ENCODE assay signal across 25 mouse cellular contexts in genomic region chr3:32691841-32692240, GRCm38 (mm10). TPM values are rescaled to one million over a fixed set of nuclear protein-coding genes. Genes with fewer than 3 reads are reported as not detected.
DNase-seq lines count a peak whose midpoint lies in the region; ATAC-seq and TF ChIP-seq lines count a peak whose summit lies in the region.
"Had no signal": no experiment of that assay in that cellular context is flagged by ENCODE, and none has a peak within 500 bp of the region (broad histone marks: within the 10 kb centered on the region; RNA-seq: fewer than 3 reads in every experiment).

No protein-coding gene starts in this region.

- H3K79me2 ChIP-seq in C2C12 (ENCODE audit: control insufficient read depth, insufficient read depth), result no peaks in the 10 kb centered on the region
- no peaks in the 10 kb centered on the region for H3K79me2 ChIP-seq in MEL (ENCODE audit: control insufficient read depth, insufficient read depth, low read length, poor library complexity)

- H3ac ChIP-seq in C2C12 (ENCODE audit: control insufficient read depth, insufficient read length, low read depth), result no peak overlapping the region

- no peak for ATAC-seq in kidney, postnatal 0 days (replicated peaks; ENCODE audit: low FRiP score, low read depth)
- ATAC-seq in kidney, embryonic 15.5 days (replicated peaks; ENCODE audit: low FRiP score), result no peak
- ATAC-seq in forebrain, embryonic 12.5 days (ENCODE audit: low FRiP score), result no peak
- ATAC-seq: CD4-positive, CD25-positive, alpha-beta regulatory T cell, adult 4 months; forebrain, embryonic 13.5 days; forebrain, embryonic 15.5 days had no signal

- no peak overlapping the region for H3K4me3 ChIP-seq in kidney, postnatal 0 days (replicated peaks; ENCODE audit: low read depth, low read length)
- H3K4me3 ChIP-seq in kidney, embryonic 15.5 days (replicated peaks), result no peak overlapping the region
- no peak overlapping the region for H3K4me3 ChIP-seq in C2C12 (ENCODE audit: insufficient read depth, poor library complexity, severe bottlenecking)
- no peak overlapping the region for H3K4me3 ChIP-seq in MEL (ENCODE audit: control insufficient read depth in 1 of 2, insufficient read depth in 1 of 2, low read depth in 2 of 2, low read length in 2 of 2)
- no peak overlapping the region for H3K4me3 ChIP-seq in forebrain, embryonic 12.5 days (replicated peaks)
- H3K4me3 ChIP-seq: embryonic facial prominence, embryonic 13.5 days; embryonic facial prominence, embryonic 15.5 days; erythroblast, embryonic 14.5 days; forebrain, embryonic 10.5 days; forebrain, embryonic 13.5 days; forebrain, embryonic 15.5 days had no signal

- no peak for TF ChIP-seq CTCF in kidney, postnatal 0 days (IDR thresholded peaks at IDR 0.05; ENCODE audit: low read depth)
- TF ChIP-seq CTCF in C2C12 (IDR thresholded peaks at IDR 0.05; ENCODE audit: control insufficient read depth, insufficient read depth, insufficient read length), result no peak
- no peak for TF ChIP-seq CTCF in MEL (IDR thresholded peaks at IDR 0.05 in 2 of 3, conservative IDR thresholded peaks at IDR 0.05 in 1 of 3; ENCODE audit: control insufficient read depth in 1 of 3, insufficient read depth in 1 of 3, low read depth in 2 of 3, low read length in 3 of 3, poor library complexity in 1 of 3, severe bottlenecking in 1 of 3)

- DNase-seq in kidney, postnatal 0 days (ENCODE audit: low spot score), result peak; percentile 5
- DNase-seq in MEL (ENCODE audit: low read depth, low spot score), result no peak
- no peak for DNase-seq in adrenal gland, adult 2 months
- DNase-seq: adrenal gland, adult 8-10 months; adrenal gland, postnatal 14 days; cerebellum, adult 11 months; cerebellum, adult 18-20 months; cerebellum, adult 8-10 months; cerebellum, adult 9-11 months; cerebellum, postnatal 14 days; cerebellum, postnatal 36 days; embryo, embryonic 11 days had no signal

- WGBS in kidney, postnatal 0 days, result 74% methylated on average over 5 of the region's 5 CpGs
- WGBS in kidney, embryonic 15.5 days, result 79% methylated on average over 5 of the region's 5 CpGs
- 82% methylated on average over 5 of the region's 5 CpGs for WGBS in forebrain, embryonic 12.5 days

- H3K9me3 ChIP-seq in kidney, postnatal 0 days (replicated peaks; ENCODE audit: low read length), result no peaks in the 10 kb centered on the region
- no peaks in the 10 kb centered on the region for H3K9me3 ChIP-seq in kidney, embryonic 15.5 days (replicated peaks)
- no peaks in the 10 kb centered on the region for H3K9me3 ChIP-seq in MEL (replicated peaks; ENCODE audit: insufficient read depth, low read length)
- no peaks in the 10 kb centered on the region for H3K9me3 ChIP-seq in forebrain, embryonic 12.5 days
- H3K9me3 ChIP-seq: embryonic facial prominence, embryonic 13.5 days; embryonic facial prominence, embryonic 15.5 days; forebrain, embryonic 10.5 days; forebrain, embryonic 13.5 days; forebrain, embryonic 15.5 days; G1E had no signal

- no peak overlapping the region for H3K27ac ChIP-seq in kidney, postnatal 0 days
- no peak overlapping the region for H3K27ac ChIP-seq in kidney, embryonic 15.5 days
- no peak overlapping the region; the same call in 1 of the 2 replicates for H3K27ac ChIP-seq in MEL (ENCODE audit: control insufficient read depth, low read depth, low read length)
- H3K27ac ChIP-seq in forebrain, embryonic 12.5 days, result no peak overlapping the region
- H3K27ac ChIP-seq: embryonic facial prominence, embryonic 13.5 days; embryonic facial prominence, embryonic 15.5 days; forebrain, embryonic 10.5 days; forebrain, embryonic 13.5 days; forebrain, embryonic 15.5 days had no signal

- no peaks in the 10 kb centered on the region for H3K79me3 ChIP-seq in C2C12 (ENCODE audit: low read depth)

- no peak for TF ChIP-seq RAD21 in MEL (IDR thresholded peaks at IDR 0.05; ENCODE audit: low read depth, low read length)

- H3K36me3 ChIP-seq in kidney, postnatal 0 days (ENCODE audit: insufficient read depth, low read length), result no peaks in the 10 kb centered on the region
- H3K36me3 ChIP-seq in kidney, embryonic 15.5 days, result no peaks in the 10 kb centered on the region
- H3K36me3 ChIP-seq in C2C12 (ENCODE audit: control insufficient read depth, insufficient read depth) (no peaks in the 10 kb centered on the region), MEL (ENCODE audit: control insufficient read depth in 1 of 2, insufficient read depth in 2 of 2, low read length in 2 of 2) (peaks cover 0 to 46% of the 10 kb centered on the region in 2 experiments; a peak in 2 of 4 replicates)
- H3K36me3 ChIP-seq in forebrain, embryonic 12.5 days (replicated peaks), result no peaks in the 10 kb centered on the region
- H3K36me3 ChIP-seq: embryonic facial prominence, embryonic 13.5 days; embryonic facial prominence, embryonic 15.5 days; forebrain, embryonic 10.5 days; forebrain, embryonic 15.5 days; G1E had no signal

- H3K27me3 ChIP-seq in kidney, postnatal 0 days (ENCODE audit: insufficient read depth, low read length), result no peaks in the 10 kb centered on the region
- H3K27me3 ChIP-seq in kidney, embryonic 15.5 days, result no peaks in the 10 kb centered on the region
- H3K27me3 ChIP-seq in C2C12 (ENCODE audit: control insufficient read depth, insufficient read depth, insufficient read length), result no peaks in the 10 kb centered on the region
- no peaks in the 10 kb centered on the region for H3K27me3 ChIP-seq in MEL (ENCODE audit: control insufficient read depth in 1 of 2, insufficient read depth in 2 of 2, low read length in 2 of 2)
- H3K27me3 ChIP-seq in forebrain, embryonic 12.5 days, result no peaks in the 10 kb centered on the region
- H3K27me3 ChIP-seq: CH12.LX; embryonic facial prominence, embryonic 13.5 days; embryonic facial prominence, embryonic 15.5 days; forebrain, embryonic 13.5 days; forebrain, embryonic 15.5 days had no signal

- TF ChIP-seq POLR2A in MEL (IDR thresholded peaks at IDR 0.05; ENCODE audit: control insufficient read depth in 1 of 2, insufficient read depth in 1 of 2, low read depth in 1 of 2, low read length in 2 of 2, poor library complexity in 1 of 2), result no peak

- H3K4me1 ChIP-seq in kidney, postnatal 0 days (replicated peaks; ENCODE audit: insufficient read depth, low read length), result no peaks in the 10 kb centered on the region
- H3K4me1 ChIP-seq in kidney, embryonic 15.5 days, result no peaks in the 10 kb centered on the region
- H3K4me1 ChIP-seq in MEL (ENCODE audit: control insufficient read depth in 1 of 2, insufficient read depth in 2 of 2, low read length in 2 of 2), result peaks cover 33% of the 10 kb centered on the region in 2 experiments
- no peaks in the 10 kb centered on the region for H3K4me1 ChIP-seq in forebrain, embryonic 12.5 days
- H3K4me1 ChIP-seq: embryonic facial prominence, embryonic 13.5 days; embryonic facial prominence, embryonic 15.5 days; forebrain, embryonic 13.5 days; forebrain, embryonic 15.5 days had no signal

- 0 out of 4 replicates have a peak, but pooled peaks of 1 of the 2 experiments have one; percentile 4 for TF ChIP-seq EP300 in MEL (IDR thresholded peaks at IDR 0.05; ENCODE audit: low read depth in 1 of 2, low read length in 2 of 2)

- no peak overlapping the region for H3K4me2 ChIP-seq in kidney, postnatal 0 days (ENCODE audit: low read length)
- H3K4me2 ChIP-seq in kidney, embryonic 15.5 days, result no peak overlapping the region
- H3K4me2 ChIP-seq in forebrain, embryonic 12.5 days, result no peak overlapping the region
- H3K4me2 ChIP-seq: embryonic facial prominence, embryonic 13.5 days; embryonic facial prominence, embryonic 15.5 days; forebrain, embryonic 13.5 days; forebrain, embryonic 15.5 days had no signal

- no peak overlapping the region for H3K9ac ChIP-seq in kidney, postnatal 0 days (ENCODE audit: low read depth, low read length)
- no peak overlapping the region for H3K9ac ChIP-seq in kidney, embryonic 15.5 days
- no peak overlapping the region for H3K9ac ChIP-seq in MEL (ENCODE audit: control insufficient read depth, low read depth, low read length, poor library complexity, severe bottlenecking)
- no peak overlapping the region for H3K9ac ChIP-seq in forebrain, embryonic 12.5 days
- H3K9ac ChIP-seq: embryonic facial prominence, embryonic 13.5 days; embryonic facial prominence, embryonic 15.5 days; forebrain, embryonic 13.5 days; forebrain, embryonic 15.5 days; forebrain, postnatal 0 days had no signal

RNA-seq across cellular contexts. Expression of gene Actl6a, which starts 14.3 kb away (rescaled TPM):
- polyA plus RNA-seq in kidney, postnatal 0 days (2015; fragmentation: Nextera tagmentation; extraction: Ambion mirVana), result 121 and 134 TPM in 2 replicates
- polyA plus RNA-seq in kidney, embryonic 15.5 days (2015; fragmentation: Nextera tagmentation; extraction: Ambion mirVana), result 186 and 188 TPM in 2 replicates
- 77.7 TPM for polyA plus RNA-seq in C2C12 (2012; fragmentation: generic; extraction: Trizol)
- 164 and 175 TPM in 2 replicates for total RNA-seq in MEL (2012; rRNA removed)
- polyA plus RNA-seq in MEL (2012; ENCODE audit: insufficient read depth in 1 of 2, insufficient read length in 2 of 2, low read depth in 1 of 2, low replicate concordance in 2 of 2, missing spikeins in 1 of 2), result 100 to 1,000 TPM in 1 of 2 experiments, not detected in 1; 129 TPM
- total RNA-seq in adrenal gland, adult 2 months (2021), result 10 to 100 TPM; 40.5 to 46.7 TPM
- 10.5 and 12.6 TPM in 2 replicates for polyA plus RNA-seq in adrenal gland, adult 2 months (2012; rRNA removed)
- 230 and 232 TPM in 2 replicates for polyA plus RNA-seq in forebrain, embryonic 12.5 days (2016; fragmentation: Nextera tagmentation; extraction: Ambion mirVana)

RNA-seq across cellular contexts. Expression of gene Ndufb5, which starts 44.9 kb away (rescaled TPM):
- 517 and 574 TPM in 2 replicates for polyA plus RNA-seq in kidney, postnatal 0 days (2015; fragmentation: Nextera tagmentation; extraction: Ambion mirVana)
- polyA plus RNA-seq in kidney, embryonic 15.5 days (2015; fragmentation: Nextera tagmentation; extraction: Ambion mirVana), result 325 and 379 TPM in 2 replicates
- polyA plus RNA-seq in C2C12 (2012; fragmentation: generic; extraction: Trizol), result 137 TPM
- total RNA-seq in MEL (2012; rRNA removed), result 232 and 241 TPM in 2 replicates
- 100 to 1,000 TPM; 213 to 502 TPM for polyA plus RNA-seq in MEL (2012; ENCODE audit: insufficient read depth in 1 of 2, insufficient read length in 2 of 2, low read depth in 1 of 2, low replicate concordance in 2 of 2, missing spikeins in 1 of 2)
- total RNA-seq in adrenal gland, adult 2 months (2021), result 100 to 1,000 TPM; 306 to 393 TPM
- polyA plus RNA-seq in adrenal gland, adult 2 months (2012; rRNA removed), result 475 and 574 TPM in 2 replicates
- polyA plus RNA-seq in forebrain, embryonic 12.5 days (2016; fragmentation: Nextera tagmentation; extraction: Ambion mirVana), result 277 and 289 TPM in 2 replicates

RNA-seq across cellular contexts. Expression of gene Mrpl47, which starts 45.6 kb away (rescaled TPM):
- 40.8 and 41.7 TPM in 2 replicates for polyA plus RNA-seq in kidney, postnatal 0 days (2015; fragmentation: Nextera tagmentation; extraction: Ambion mirVana)
- 39.8 and 40.1 TPM in 2 replicates for polyA plus RNA-seq in kidney, embryonic 15.5 days (2015; fragmentation: Nextera tagmentation; extraction: Ambion mirVana)
- polyA plus RNA-seq in C2C12 (2012; fragmentation: generic; extraction: Trizol) (15.7 TPM), MEL (2012; ENCODE audit: insufficient read depth in 1 of 2, insufficient read length in 2 of 2, low read depth in 1 of 2, low replicate concordance in 2 of 2, missing spikeins in 1 of 2) (10 to 100 TPM in 1 of 2 experiments, not detected in 1; 73.1 TPM)
- total RNA-seq in MEL (2012; rRNA removed), result 61.5 and 70.3 TPM in 2 replicates
- 10 to 100 TPM; 36.0 to 40.0 TPM for total RNA-seq in adrenal gland, adult 2 months (2021)
- 0.58 and 0.59 TPM in 2 replicates for polyA plus RNA-seq in adrenal gland, adult 2 months (2012; rRNA removed)
- polyA plus RNA-seq in forebrain, embryonic 12.5 days (2016; fragmentation: Nextera tagmentation; extraction: Ambion mirVana), result 36.4 and 42.5 TPM in 2 replicates

Comparison
In these comparisons a context has a peak if more than half of its experiments do, and no peak if none do; other contexts are left out.
1. RNA of gene Mrpl47, which starts 45.6 kb away (polyA plus RNA-seq): 73.1 TPM in MEL, 40.8 to 41.7 TPM in kidney, postnatal 0 days, 39.8 to 40.1 TPM in kidney, embryonic 15.5 days, 36.4 to 42.5 TPM in forebrain, embryonic 12.5 days and 15.7 TPM in C2C12 (single experiment); 0.58 to 0.59 TPM in adrenal gland, adult 2 months; every median in the first group is over 10 times any median in the second.